Comparison of ENCODE assay signal across 10 mouse cellular contexts in the genomic region with DNA sequence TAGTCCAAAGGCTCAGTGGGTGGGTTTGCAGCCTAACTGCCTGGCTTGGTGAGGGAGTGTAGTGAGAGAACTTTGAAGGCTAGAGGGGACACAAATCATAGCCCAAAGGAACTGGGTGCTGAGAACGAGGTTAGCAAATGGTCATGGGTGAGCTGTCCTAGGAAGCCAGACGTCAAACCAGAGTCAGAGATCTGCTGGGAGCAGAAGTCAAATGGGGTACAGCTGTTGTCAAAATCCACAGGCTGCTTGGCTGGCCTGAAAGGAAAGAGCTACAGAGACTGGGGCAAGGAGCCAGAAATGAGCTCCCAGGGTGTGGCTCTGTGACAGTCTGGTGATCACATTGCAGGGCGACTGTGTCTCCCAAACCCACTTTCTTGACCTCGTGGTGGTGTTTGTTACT. TPM values are rescaled to one million over a fixed set of nuclear protein-coding genes. Genes with fewer than 3 reads are reported as not detected.
A peak's percentile ranks its signal among the peaks of the same experiment; 100 is the strongest.
DNase-seq lines count a peak whose midpoint lies in the region; ATAC-seq and TF ChIP-seq lines count a peak whose summit lies in the region.
"Had no signal": no experiment of that assay in that cellular context is flagged by ENCODE, and none has a peak within 500 bp of the region (broad histone marks: within the 10 kb centered on the region; RNA-seq: fewer than 3 reads in every experiment).

No protein-coding gene starts in this region.

- no peak for TF ChIP-seq CTCF in kidney, postnatal 0 days (IDR thresholded peaks at IDR 0.05; ENCODE audit: low read depth)

- no peak overlapping the region for H3K4me3 ChIP-seq in kidney, postnatal 0 days (replicated peaks; ENCODE audit: low read depth, low read length)
- H3K4me3 ChIP-seq: heart, embryonic 13.5 days had no signal

- H3K27ac ChIP-seq in kidney, postnatal 0 days, result no peak overlapping the region
- H3K27ac ChIP-seq: heart, embryonic 13.5 days had no signal

- ATAC-seq in kidney, postnatal 0 days (replicated peaks; ENCODE audit: low FRiP score, low read depth), result peak; percentile 44; the same call in 1 of the 2 replicates

- H3K9me3 ChIP-seq in kidney, postnatal 0 days (replicated peaks; ENCODE audit: low read length), result no peaks in the 10 kb centered on the region
- H3K9me3 ChIP-seq: heart, embryonic 13.5 days had no signal

- H3K36me3 ChIP-seq in kidney, postnatal 0 days (ENCODE audit: insufficient read depth, low read length), result no peaks in the 10 kb centered on the region
- H3K36me3 ChIP-seq: heart, embryonic 13.5 days had no signal

- H3K4me2 ChIP-seq in kidney, postnatal 0 days (ENCODE audit: low read length), result no peak overlapping the region
- H3K4me2 ChIP-seq: heart, embryonic 13.5 days; liver, embryonic 11.5 days had no signal

- no peaks in the 10 kb centered on the region for H3K27me3 ChIP-seq in kidney, postnatal 0 days (ENCODE audit: insufficient read depth, low read length)

- no peak overlapping the region for H3K9ac ChIP-seq in kidney, postnatal 0 days (ENCODE audit: low read depth, low read length)
- H3K9ac ChIP-seq: heart, embryonic 13.5 days had no signal

- no peaks in the 10 kb centered on the region for H3K4me1 ChIP-seq in kidney, postnatal 0 days (replicated peaks; ENCODE audit: insufficient read depth, low read length)

- 33% methylated on average over 4 of the region's 4 CpGs for WGBS in kidney, postnatal 0 days

- peak; percentile 24 for DNase-seq in adrenal gland, postnatal 10 days
- no peak for DNase-seq in adrenal gland, postnatal 4 days (ENCODE audit: low spot score in 2 of 2)
- DNase-seq in urinary bladder, postnatal 36 days (ENCODE audit: low spot score in 2 of 2), result peak; percentile 23 to 39
- DNase-seq in urinary bladder, postnatal 25 days (ENCODE audit: low spot score), result no peak
- DNase-seq in kidney, postnatal 0 days (ENCODE audit: low spot score), result peak; percentile 84
- peak; percentile 86 for DNase-seq in skeletal muscle tissue, adult 2 months (ENCODE audit: low read depth, low spot score)
- DNase-seq in frontal cortex, adult 2 months (ENCODE audit: extremely low spot score in 1 of 2, low spot score in 1 of 2), result no peak
- DNase-seq in right cerebral cortex, postnatal 10 days (ENCODE audit: low spot score in 2 of 2), result no peak

RNA-seq across cellular contexts. Expression of a gene that starts 2.3 kb away (rescaled TPM):
- 10 to 100 TPM in 1 of 2 experiments, 1 to 10 TPM in 1; 9.5 to 15.9 TPM for total RNA-seq in adrenal gland, postnatal 10 days (2021)
- 10 to 100 TPM; 14.1 to 17.0 TPM for total RNA-seq in adrenal gland, postnatal 4 days (2021)
- polyA plus RNA-seq in kidney, postnatal 0 days (2015; fragmentation: Nextera tagmentation; extraction: Ambion mirVana), result 5.0 and 6.2 TPM in 2 replicates
- polyA plus RNA-seq in frontal cortex, adult 2 months (2012; rRNA removed), result 12.0 and 12.9 TPM in 2 replicates

Comparison
In these comparisons a context has a peak if more than half of its experiments do, and no peak if none do; other contexts are left out.
1. DNase-seq: peak in adrenal gland, postnatal 10 days (single experiment), urinary bladder, postnatal 36 days (2 of 2), kidney, postnatal 0 days (single experiment) and skeletal muscle tissue, adult 2 months (single experiment); none in adrenal gland, postnatal 4 days (0 of 2), urinary bladder, postnatal 25 days (single experiment), frontal cortex, adult 2 months (0 of 2) and right cerebral cortex, postnatal 10 days (0 of 2).